Mouse (Mus musculus) CD4-positive, CD25-positive, alpha-beta regulatory T cell, adult 4 months (primary cell): ENCODE measurements around the gene Itgax. TPM values are rescaled to one million over a fixed set of nuclear protein-coding genes. Genes with fewer than 3 reads are reported as not detected.

Experiments
- ATAC-seq: one replicate; pipeline ENCODE4 v1.8.0; 2017
- polyA plus RNA-seq, 2 experiments: library from polyadenylated mRNA; unstranded; fragments of 100-300 nt; shearing (Covaris generic); gene quantifications; one replicate each; pipeline ENCODE4 v1.2.1; 2017

Itgax gene
- not detected for polyA plus RNA-seq

GRCm38 (mm10) chr7:128128741-128129720 lies at the start of gene Itgax:
Itgax (plus strand) TSS chr7:128129547.
- no peak for ATAC-seq

GRCm38 (mm10) chr7:128080012-128080411 lies 49.3 kb upstream of the Itgax start:
- no peak for ATAC-seq

- peak; percentile 64 for ATAC-seq
Observed at GRCm38 (mm10) chr7:128089141-128089540, 40.2 kb upstream of the Itgax start.

GRCm38 (mm10) chr7:128098135-128098534 lies 31.2 kb upstream of the Itgax start:
- ATAC-seq: no peak

- no peak for ATAC-seq
Observed at GRCm38 (mm10) chr7:128100742-128101357, 28.5 kb upstream of the Itgax start.

GRCm38 (mm10) chr7:128105246-128105645 lies 24.1 kb upstream of the Itgax start:
- peak; percentile 71 for ATAC-seq

GRCm38 (mm10) chr7:128107462-128107861 lies 21.9 kb upstream of the Itgax start:
- no peak for ATAC-seq

GRCm38 (mm10) chr7:128110314-128110713 lies 19.0 kb upstream of the Itgax start:
- ATAC-seq: no peak

- no peak for ATAC-seq
Observed at GRCm38 (mm10) chr7:128112131-128112530, 17.2 kb upstream of the Itgax start.

- ATAC-seq: no peak
Observed at GRCm38 (mm10) chr7:128114371-128115105, 14.8 kb upstream of the Itgax start.

- peak; percentile 14 for ATAC-seq
Observed at GRCm38 (mm10) chr7:128115211-128115958, 14.0 kb upstream of the Itgax start.

- ATAC-seq: no peak
Observed at GRCm38 (mm10) chr7:128116396-128116795, 13.0 kb upstream of the Itgax start.

GRCm38 (mm10) chr7:128119726-128120490 lies 9.4 kb upstream of the Itgax start:
- ATAC-seq: peak; percentile 87

- no peak for ATAC-seq
Observed at GRCm38 (mm10) chr7:128132148-128132547, 2.8 kb downstream of the Itgax start.

GRCm38 (mm10) chr7:128133596-128133995 lies 4.2 kb downstream of the Itgax start:
- no peak for ATAC-seq

GRCm38 (mm10) chr7:128136927-128137326 lies 7.6 kb downstream of the Itgax start:
- no peak for ATAC-seq

- ATAC-seq: no peak
Observed at GRCm38 (mm10) chr7:128139611-128140010, 10.3 kb downstream of the Itgax start.

- no peak for ATAC-seq
Observed at GRCm38 (mm10) chr7:128150970-128151369, 21.6 kb downstream of the Itgax start.

- ATAC-seq: no peak
Observed at GRCm38 (mm10) chr7:128154076-128154475, 24.7 kb downstream of the Itgax start, which contains the start of gene Itgad. Itgad (plus strand) TSS chr7:128154376.

- ATAC-seq: no peak
Observed at GRCm38 (mm10) chr7:128154924-128155323, 25.6 kb downstream of the Itgax start.

- ATAC-seq: peak; percentile 41
Observed at GRCm38 (mm10) chr7:128158688-128159354, 29.5 kb downstream of the Itgax start.
